Mouse (Mus musculus): ENCODE measurements around the gene BC051665. TPM values are rescaled to one million over a fixed set of nuclear protein-coding genes. Genes with fewer than 3 reads are reported as not detected.

The BC051665 gene
- polyA plus RNA-seq (2016; fragmentation: Nextera tagmentation; extraction: Ambion mirVana), result not detected in 2 replicates

GRCm38 (mm10) chr13:60786264-60786663 is at the start of gene BC051665:
BC051665 (minus strand) TSS chr13:60786364.
- Histone ChIP-seq H3K4me2 (no peak within 1 kb of the TSS), H3K9ac (no peak within 1 kb of the TSS), H3K9me3 (replicated peaks) (no peaks in the 10 kb centered on the region), H3K4me1 (replicated peaks) (no peaks in the 10 kb centered on the region), H3K4me3 (no peak within 1 kb of the TSS), H3K36me3 (no peaks in the 10 kb centered on the region), H3K27ac (ENCODE audit: poor library complexity, severe bottlenecking) (no peak within 1 kb of the TSS), H3K27me3 (replicated peaks) (no peaks in the 10 kb centered on the region)
- no peak for ATAC-seq (ENCODE audit: insufficient number of reproducible peaks, low FRiP score)

GRCm38 (mm10) chr13:60826052-60826451 is 39.9 kb upstream of the BC051665 start:
- Histone ChIP-seq H3K27me3 (replicated peaks) (no peaks in the 10 kb centered on the region), H3K4me1 (replicated peaks) (no peaks in the 10 kb centered on the region), H3K36me3 (no peaks in the 10 kb centered on the region), H3K4me3 (no peak overlapping the region), H3K9ac (no peak overlapping the region), H3K9me3 (replicated peaks) (no peaks in the 10 kb centered on the region), H3K4me2 (no peak overlapping the region), H3K27ac (ENCODE audit: poor library complexity, severe bottlenecking) (no peak overlapping the region)
- 51% methylated on average over 3 of the region's 3 CpGs for WGBS
- ATAC-seq (ENCODE audit: insufficient number of reproducible peaks, low FRiP score), result no peak

GRCm38 (mm10) chr13:60820486-60821175 is 34.5 kb upstream of the BC051665 start:
- no peak for ATAC-seq (ENCODE audit: insufficient number of reproducible peaks, low FRiP score)
- no peaks in the 10 kb centered on the region for H3K9me3 ChIP-seq (replicated peaks)
- no peaks in the 10 kb centered on the region for H3K36me3 ChIP-seq
- no peak overlapping the region for H3K9ac ChIP-seq
- WGBS, result 53% methylated on average over 3 of the region's 3 CpGs
- H3K4me2 ChIP-seq, result no peak overlapping the region
- no peaks in the 10 kb centered on the region for H3K27me3 ChIP-seq (replicated peaks)
- H3K27ac ChIP-seq (ENCODE audit: poor library complexity, severe bottlenecking), result no peak overlapping the region
- no peak overlapping the region for H3K4me3 ChIP-seq
- no peaks in the 10 kb centered on the region for H3K4me1 ChIP-seq (replicated peaks)

- Histone ChIP-seq H3K4me1 (replicated peaks) (no peaks in the 10 kb centered on the region), H3K4me3 (no peak overlapping the region), H3K27me3 (replicated peaks) (no peaks in the 10 kb centered on the region), H3K9ac (no peak overlapping the region), H3K36me3 (no peaks in the 10 kb centered on the region), H3K4me2 (no peak overlapping the region), H3K27ac (ENCODE audit: poor library complexity, severe bottlenecking) (no peak overlapping the region), H3K9me3 (replicated peaks) (no peaks in the 10 kb centered on the region)
- WGBS, result 10% methylated on average over 7 of the region's 7 CpGs
- no peak for ATAC-seq (ENCODE audit: insufficient number of reproducible peaks, low FRiP score)
Measured at GRCm38 (mm10) chr13:60819469-60819868, 33.3 kb upstream of the BC051665 start.

- no peak overlapping the region for H3K4me2 ChIP-seq
Measured at GRCm38 (mm10) chr13:60813722-60814121, 27.6 kb upstream of the BC051665 start.

GRCm38 (mm10) chr13:60812768-60813167 is 26.6 kb upstream of the BC051665 start:
- H3K9me3 ChIP-seq (replicated peaks), result no peaks in the 10 kb centered on the region
- no peak overlapping the region for H3K4me2 ChIP-seq
- no peak overlapping the region for H3K9ac ChIP-seq
- no peaks in the 10 kb centered on the region for H3K4me1 ChIP-seq (replicated peaks)
- H3K36me3 ChIP-seq, result no peaks in the 10 kb centered on the region
- ATAC-seq (ENCODE audit: insufficient number of reproducible peaks, low FRiP score), result no peak
- 61% methylated on average over 6 of the region's 6 CpGs for WGBS
- H3K27ac ChIP-seq (ENCODE audit: poor library complexity, severe bottlenecking), result no peak overlapping the region
- no peaks in the 10 kb centered on the region for H3K27me3 ChIP-seq (replicated peaks)
- H3K4me3 ChIP-seq, result no peak overlapping the region

More at GRCm38 (mm10) chr13:60813722-60814121, 27.6 kb upstream of the BC051665 start:
- Histone ChIP-seq H3K27me3 (replicated peaks) (no peaks in the 10 kb centered on the region), H3K36me3 (no peaks in the 10 kb centered on the region), H3K9me3 (replicated peaks) (no peaks in the 10 kb centered on the region), H3K27ac (ENCODE audit: poor library complexity, severe bottlenecking) (no peak overlapping the region), H3K9ac (no peak overlapping the region), H3K4me3 (no peak overlapping the region), H3K4me1 (replicated peaks) (no peaks in the 10 kb centered on the region)
- ATAC-seq (ENCODE audit: insufficient number of reproducible peaks, low FRiP score), result no peak
- 59% methylated on average over 1 of the region's 1 CpGs for whole genome bisulfite sequencing

GRCm38 (mm10) chr13:60809690-60810089 is 23.5 kb upstream of the BC051665 start:
- Histone ChIP-seq H3K4me1 (replicated peaks) (no peaks in the 10 kb centered on the region), H3K4me2 (no peak overlapping the region), H3K9ac (no peak overlapping the region), H3K36me3 (no peaks in the 10 kb centered on the region), H3K9me3 (replicated peaks) (no peaks in the 10 kb centered on the region), H3K27ac (ENCODE audit: poor library complexity, severe bottlenecking) (no peak overlapping the region), H3K4me3 (no peak overlapping the region), H3K27me3 (replicated peaks) (no peaks in the 10 kb centered on the region)
- WGBS, result 48% methylated on average over 2 of the region's 2 CpGs
- no peak for ATAC-seq (ENCODE audit: insufficient number of reproducible peaks, low FRiP score)

- 43% methylated on average over 1 of the region's 1 CpGs for WGBS
- H3K9ac ChIP-seq, result no peak within 1 kb of the TSS
- no peak for ATAC-seq (ENCODE audit: insufficient number of reproducible peaks, low FRiP score)
- H3K36me3 ChIP-seq, result no peaks in the 10 kb centered on the region
- H3K4me1 ChIP-seq (replicated peaks), result no peaks in the 10 kb centered on the region
- no peak within 1 kb of the TSS for H3K4me2 ChIP-seq
- no peak within 1 kb of the TSS for H3K27ac ChIP-seq (ENCODE audit: poor library complexity, severe bottlenecking)
- no peaks in the 10 kb centered on the region for H3K27me3 ChIP-seq (replicated peaks)
- no peak within 1 kb of the TSS for H3K4me3 ChIP-seq
- H3K9me3 ChIP-seq (replicated peaks), result no peaks in the 10 kb centered on the region
Measured at GRCm38 (mm10) chr13:60802749-60803148, 16.6 kb upstream of the BC051665 start, which contains the start of gene Ctsll3. Ctsll3 (minus strand) TSS chr13:60802849.

GRCm38 (mm10) chr13:60789466-60789865 is 3.3 kb upstream of the BC051665 start:
- no peak for ATAC-seq (ENCODE audit: insufficient number of reproducible peaks, low FRiP score)
- no peaks in the 10 kb centered on the region for H3K27me3 ChIP-seq (replicated peaks)
- H3K4me3 ChIP-seq, result no peak overlapping the region
- H3K27ac ChIP-seq (ENCODE audit: poor library complexity, severe bottlenecking), result no peak overlapping the region
- H3K36me3 ChIP-seq, result no peaks in the 10 kb centered on the region
- H3K9me3 ChIP-seq (replicated peaks), result no peaks in the 10 kb centered on the region
- no peak overlapping the region for H3K4me2 ChIP-seq
- H3K4me1 ChIP-seq (replicated peaks), result no peaks in the 10 kb centered on the region
- WGBS, result 58% methylated on average over 1 of the region's 1 CpGs
- H3K9ac ChIP-seq, result no peak overlapping the region

GRCm38 (mm10) chr13:60783301-60783700 is 2.9 kb downstream of the BC051665 start:
- no peaks in the 10 kb centered on the region for H3K9me3 ChIP-seq (replicated peaks)
- no peak for ATAC-seq (ENCODE audit: insufficient number of reproducible peaks, low FRiP score)

GRCm38 (mm10) chr13:60780534-60780933 is 5.6 kb downstream of the BC051665 start:
- ATAC-seq (ENCODE audit: insufficient number of reproducible peaks, low FRiP score), result no peak
- Histone ChIP-seq H3K36me3 (no peaks in the 10 kb centered on the region), H3K9ac (no peak overlapping the region), H3K9me3 (replicated peaks) (no peaks in the 10 kb centered on the region), H3K4me3 (no peak overlapping the region), H3K4me1 (replicated peaks) (no peaks in the 10 kb centered on the region), H3K27me3 (replicated peaks) (no peaks in the 10 kb centered on the region), H3K4me2 (no peak overlapping the region), H3K27ac (ENCODE audit: poor library complexity, severe bottlenecking) (no peak overlapping the region)
- 79% methylated on average over 3 of the region's 3 CpGs for WGBS

More at GRCm38 (mm10) chr13:60783301-60783700, 2.9 kb downstream of the BC051665 start:
- Histone ChIP-seq H3K4me3 (no peak overlapping the region), H3K27me3 (replicated peaks) (no peaks in the 10 kb centered on the region), H3K36me3 (no peaks in the 10 kb centered on the region), H3K9ac (no peak overlapping the region), H3K4me2 (no peak overlapping the region), H3K27ac (ENCODE audit: poor library complexity, severe bottlenecking) (no peak overlapping the region), H3K4me1 (replicated peaks) (no peaks in the 10 kb centered on the region)
- WGBS, result 84% methylated on average over 7 of the region's 7 CpGs

- no peak overlapping the region for H3K4me2 ChIP-seq
- H3K4me3 ChIP-seq, result no peak overlapping the region
- no peak for ATAC-seq (ENCODE audit: insufficient number of reproducible peaks, low FRiP score)
- peaks cover 21% of the 10 kb centered on the region for H3K36me3 ChIP-seq
- H3K9me3 ChIP-seq (replicated peaks), result no peaks in the 10 kb centered on the region
- no peak overlapping the region for H3K9ac ChIP-seq
- no peaks in the 10 kb centered on the region for H3K4me1 ChIP-seq (replicated peaks)
- no peaks in the 10 kb centered on the region for H3K27me3 ChIP-seq (replicated peaks)
- H3K27ac ChIP-seq (ENCODE audit: poor library complexity, severe bottlenecking), result no peak overlapping the region
- WGBS, result 90% methylated on average over 17 of the region's 17 CpGs
Measured at GRCm38 (mm10) chr13:60761161-60761560, 25.0 kb downstream of the BC051665 start.
